Mouse (Mus musculus): Measurements from ENCODE around the gene Atpaf1. TPM values are rescaled to one million over a fixed set of nuclear protein-coding genes. Genes with fewer than 3 reads are reported as not detected.

Atpaf1 gene
- polyA plus RNA-seq (2015; fragmentation: Nextera tagmentation; extraction: Ambion mirVana): 60.5 and 60.8 TPM in 2 replicates

DNA sequence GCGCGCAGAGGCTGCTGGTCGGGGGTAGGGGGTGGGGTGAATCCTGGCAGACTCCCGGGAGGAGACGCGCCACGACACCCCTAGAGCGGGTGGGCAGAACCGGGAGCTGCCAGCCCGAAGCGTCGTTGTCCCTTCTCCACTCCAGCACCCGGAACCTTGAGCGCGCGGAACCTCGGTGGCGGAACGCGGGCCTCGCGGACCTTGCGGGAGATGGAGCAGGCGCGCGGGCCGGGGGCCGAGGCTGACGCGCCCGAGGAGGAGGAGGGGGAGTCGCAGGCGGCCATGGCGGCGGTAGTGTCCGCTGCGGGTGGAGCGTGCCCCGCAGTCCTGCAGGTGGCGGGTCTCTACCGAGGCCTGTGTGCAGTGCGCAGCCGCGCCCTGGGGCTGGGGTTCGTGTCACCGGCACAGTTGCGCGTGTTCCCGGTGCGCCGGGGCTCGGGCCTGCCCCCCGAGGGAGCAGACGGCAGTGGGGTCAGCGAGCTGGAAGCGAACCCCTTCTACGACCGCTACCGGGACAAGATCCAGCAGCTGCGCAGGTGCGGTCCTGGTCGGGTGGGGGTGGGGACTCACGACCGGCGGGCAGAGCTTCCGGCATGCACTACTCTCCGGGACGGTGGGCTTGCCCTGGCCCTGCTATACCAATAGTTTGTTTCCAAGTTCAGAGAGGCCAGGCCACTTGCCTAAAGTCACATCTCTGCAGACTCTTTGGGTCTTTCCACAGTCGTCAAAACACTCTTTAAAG is at the start of gene Atpaf1:
Atpaf1 (plus strand) TSS at position 44 of the 742 bp plus-strand sequence.
- H3K36me3 ChIP-seq: peaks cover 12% of the 10 kb centered on the region
- H3K9me3 ChIP-seq: no peaks in the 10 kb centered on the region
- peak within 1 kb of the TSS; percentile 44; the same call in 1 of the 2 replicates for H3K27ac ChIP-seq
- peaks cover 15% of the 10 kb centered on the region for H3K4me1 ChIP-seq
- under 1% methylated on average over 52 of the region's 69 CpGs for WGBS
- H3K9ac ChIP-seq: peak within 1 kb of the TSS; percentile 85
- H3K27me3 ChIP-seq: no peaks in the 10 kb centered on the region
- ATAC-seq (ENCODE audit: low FRiP score, low read depth): peak; percentile 87
- H3K4me2 ChIP-seq (replicated peaks): peak within 1 kb of the TSS; percentile 80
- H3K4me3 ChIP-seq: peak within 1 kb of the TSS; percentile 77

DNA sequence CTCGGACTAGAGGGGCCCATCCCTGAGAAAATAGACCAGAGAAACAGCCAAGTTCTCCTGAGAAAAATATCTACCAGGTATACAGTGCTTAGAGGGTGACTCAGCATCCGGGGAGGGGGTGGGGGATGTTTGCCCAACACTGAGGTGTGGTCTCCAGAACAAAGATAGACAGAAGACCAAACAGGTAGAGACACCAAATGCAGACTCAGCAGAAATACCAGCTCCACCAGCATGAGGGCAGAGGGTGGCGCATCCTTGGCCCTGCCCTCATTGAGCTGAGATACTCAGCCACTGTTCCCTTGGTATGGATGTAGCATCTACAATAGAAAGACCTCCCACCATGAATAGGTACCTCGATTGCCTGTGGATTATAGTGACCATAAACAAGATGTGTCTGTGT is 49.7 kb upstream of the Atpaf1 start:
- WGBS: 60% methylated on average over 4 of the region's 4 CpGs
- ATAC-seq (ENCODE audit: low FRiP score, low read depth): no peak
- no peak overlapping the region for H3K4me2 ChIP-seq (replicated peaks)

DNA sequence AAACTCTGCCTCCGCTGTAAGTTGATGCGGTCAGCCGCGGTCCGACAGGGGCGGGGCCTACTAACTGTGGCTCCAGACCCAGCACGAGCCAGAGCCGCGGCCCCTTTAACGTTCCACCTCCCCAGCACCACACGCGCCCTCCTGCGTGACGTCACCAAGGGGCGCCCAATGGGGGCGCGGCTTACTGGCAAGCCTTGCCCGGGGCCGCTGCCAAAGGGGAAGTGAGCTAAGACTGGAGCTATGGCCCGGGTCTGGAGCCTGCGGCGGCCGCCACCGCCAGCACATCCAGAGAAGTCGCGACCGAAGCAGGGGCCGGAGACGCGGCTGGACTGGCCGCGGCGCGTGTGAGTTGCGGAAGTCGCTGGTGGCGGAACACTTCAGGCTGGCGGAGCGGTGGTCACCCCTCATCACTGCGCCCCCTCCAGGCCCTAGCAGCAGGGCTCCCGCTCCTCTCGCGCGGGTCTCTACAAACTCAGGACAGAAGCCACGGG is 47.0 kb upstream of the Atpaf1 start, which contains the start of gene Efcab14:
Efcab14 (plus strand) TSS at position 194 of the 491 bp plus-strand sequence.
- Histone ChIP-seq H3K27ac (peak within 1 kb of the TSS; percentile 79), H3K9me3 (no peaks in the 10 kb centered on the region), H3K4me2 (replicated peaks) (peak within 1 kb of the TSS; percentile 80), H3K9ac (peak within 1 kb of the TSS; percentile 89), H3K4me3 (peak within 1 kb of the TSS; percentile 75), H3K4me1 (peaks cover 20% of the 10 kb centered on the region), H3K27me3 (no peaks in the 10 kb centered on the region), H3K36me3 (peaks cover 20% of the 10 kb centered on the region)
- ATAC-seq (ENCODE audit: low FRiP score, low read depth): peak; percentile 100
- 0% methylated on average over 45 of the region's 45 CpGs for WGBS

More for the DNA sequence above, 49.7 kb upstream of the Atpaf1 start:
- no peaks in the 10 kb centered on the region for H3K9me3 ChIP-seq
- H3K27ac ChIP-seq: no peak overlapping the region
- H3K9ac ChIP-seq: no peak overlapping the region
- H3K4me1 ChIP-seq: peaks cover 18% of the 10 kb centered on the region
- H3K4me3 ChIP-seq: no peak overlapping the region
- H3K27me3 ChIP-seq: peaks cover 5% of the 10 kb centered on the region; the same call in 1 of the 2 replicates
- H3K36me3 ChIP-seq: 0 out of 2 replicates have a peak, but pooled peaks cover under 1% of the 10 kb centered on the region

DNA sequence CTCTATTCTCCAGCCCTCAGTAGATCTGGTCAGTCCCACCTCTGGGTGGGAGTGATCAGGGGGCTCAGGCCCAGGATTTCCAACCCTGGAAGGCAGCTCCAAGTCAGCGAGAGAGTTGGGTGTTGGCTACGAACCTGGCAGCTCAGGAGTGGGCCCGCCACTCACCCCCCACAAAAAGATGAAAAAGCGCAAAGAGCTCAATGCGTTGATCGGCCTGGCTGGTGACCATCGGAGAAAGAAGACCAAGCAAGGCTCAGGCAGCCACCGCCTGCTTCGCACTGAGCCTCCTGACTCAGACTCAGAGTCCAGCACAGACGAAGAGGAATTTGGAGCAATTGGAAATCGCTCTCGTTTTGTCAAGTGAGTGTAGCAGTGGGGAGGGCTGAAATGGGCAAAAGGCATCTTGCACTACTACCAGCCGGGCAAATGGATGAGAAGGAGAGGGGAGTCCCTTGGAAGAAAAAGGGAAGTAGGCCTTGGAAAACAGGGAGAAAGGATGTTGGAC is 46.1 kb upstream of the Atpaf1 start:
- Histone ChIP-seq H3K27me3 (no peaks in the 10 kb centered on the region), H3K36me3 (peaks cover 27% of the 10 kb centered on the region), H3K27ac (no peak overlapping the region), H3K4me1 (peaks cover 20% of the 10 kb centered on the region), H3K9ac (peak overlapping the region; percentile 89), H3K9me3 (no peaks in the 10 kb centered on the region), H3K4me3 (peak overlapping the region; percentile 75), H3K4me2 (replicated peaks) (peak overlapping the region; percentile 80)
- WGBS: 42% methylated on average over 13 of the region's 13 CpGs
- no peak for ATAC-seq (ENCODE audit: low FRiP score, low read depth)

DNA sequence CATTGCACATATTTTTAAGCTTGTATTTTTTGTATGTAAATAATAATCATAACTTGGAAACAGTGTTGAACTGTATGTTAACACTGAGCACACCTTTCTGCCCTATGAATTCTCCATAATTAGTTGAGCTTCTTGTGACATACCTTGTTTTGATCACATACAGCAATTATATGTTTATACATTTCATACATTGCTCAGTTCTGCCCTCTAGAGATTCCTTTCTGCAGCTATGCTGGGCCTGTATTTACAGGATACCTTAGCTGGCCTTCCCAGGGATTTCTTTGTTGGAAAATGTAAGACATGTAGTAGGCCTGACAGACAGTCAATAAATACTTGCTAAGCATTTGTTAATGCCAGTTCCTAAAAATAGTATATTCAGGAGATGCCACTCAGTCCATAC is 42.0 kb upstream of the Atpaf1 start:
- Histone ChIP-seq H3K27me3 (no peaks in the 10 kb centered on the region), H3K9me3 (no peaks in the 10 kb centered on the region), H3K27ac (no peak overlapping the region), H3K4me3 (no peak overlapping the region), H3K36me3 (peaks cover 54% of the 10 kb centered on the region), H3K9ac (no peak overlapping the region), H3K4me2 (replicated peaks) (no peak overlapping the region), H3K4me1 (peaks cover 20% of the 10 kb centered on the region)
- ATAC-seq (ENCODE audit: low FRiP score, low read depth): no peak

DNA sequence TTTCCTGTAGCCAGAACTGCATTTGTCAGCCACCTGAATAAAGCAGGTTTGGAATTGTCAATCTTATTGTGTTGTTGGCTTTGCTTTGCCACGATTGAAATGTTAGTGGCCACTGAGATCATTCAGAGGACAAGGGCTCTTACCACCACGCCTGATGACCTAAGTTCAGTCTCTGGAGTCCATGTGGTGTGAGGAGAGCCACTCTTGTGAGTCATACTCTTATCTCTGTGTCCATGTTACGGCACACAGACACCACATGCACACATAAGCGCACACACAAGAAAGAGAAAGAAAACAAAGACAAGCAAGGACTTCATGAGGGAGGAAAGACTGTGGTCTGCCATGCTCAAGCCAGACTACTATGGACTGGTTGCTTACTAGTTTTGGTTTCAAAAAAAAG is 41.5 kb upstream of the Atpaf1 start:
- 88% methylated on average over 4 of the region's 4 CpGs for WGBS
- Histone ChIP-seq H3K9me3 (no peaks in the 10 kb centered on the region), H3K4me3 (no peak overlapping the region), H3K4me2 (replicated peaks) (no peak overlapping the region), H3K36me3 (peaks cover 56% of the 10 kb centered on the region), H3K27me3 (no peaks in the 10 kb centered on the region), H3K9ac (no peak overlapping the region), H3K4me1 (peaks cover 20% of the 10 kb centered on the region), H3K27ac (no peak overlapping the region)
- ATAC-seq (ENCODE audit: low FRiP score, low read depth): no peak

DNA sequence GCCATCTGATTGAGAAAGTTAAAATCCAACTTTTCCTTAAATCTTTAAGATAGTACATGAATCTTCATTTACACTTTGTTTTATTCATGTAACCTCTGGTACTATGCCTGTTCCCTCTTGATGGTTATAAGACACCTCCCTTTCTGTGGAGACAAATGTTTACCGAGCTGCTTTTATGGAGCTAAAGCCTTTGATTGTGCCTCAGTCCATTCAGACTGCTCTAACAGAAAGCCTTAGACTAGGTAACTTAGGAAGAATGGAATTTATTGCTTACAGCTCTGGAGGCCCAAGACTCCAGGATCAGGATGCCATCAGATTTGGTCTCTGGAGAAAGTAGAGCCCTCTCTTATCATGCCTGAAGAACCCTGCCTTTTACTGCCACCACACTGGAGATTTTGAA is 36.4 kb upstream of the Atpaf1 start:
- H3K9ac ChIP-seq: no peak overlapping the region
- WGBS: 2% methylated on average over 1 of the region's 1 CpGs
- ATAC-seq (ENCODE audit: low FRiP score, low read depth): no peak
- no peak overlapping the region for H3K4me2 ChIP-seq (replicated peaks)
- H3K36me3 ChIP-seq: peaks cover 54% of the 10 kb centered on the region
- no peak overlapping the region for H3K27ac ChIP-seq
- no peaks in the 10 kb centered on the region for H3K9me3 ChIP-seq
- no peaks in the 10 kb centered on the region for H3K27me3 ChIP-seq
- H3K4me3 ChIP-seq: no peak overlapping the region
- peaks cover 16% of the 10 kb centered on the region for H3K4me1 ChIP-seq

DNA sequence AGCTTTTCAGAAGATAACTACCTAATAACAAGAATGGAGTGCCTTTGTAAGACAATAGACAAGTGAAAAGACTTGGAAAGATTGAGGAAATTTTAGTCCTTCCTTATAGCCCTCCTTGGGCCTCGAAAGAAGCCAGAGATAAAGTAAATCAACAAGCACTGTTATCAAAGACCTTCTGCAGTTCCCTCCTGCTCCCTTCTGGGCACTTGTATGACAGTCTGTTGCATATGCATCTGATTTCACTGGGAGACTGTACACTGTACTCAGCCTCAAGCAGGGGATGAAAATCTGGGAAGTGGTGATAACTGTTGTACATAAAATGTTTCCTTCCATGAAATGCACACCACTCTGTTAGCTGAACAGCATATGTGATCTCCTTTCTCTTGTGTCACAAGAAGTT is 35.3 kb upstream of the Atpaf1 start:
- H3K4me3 ChIP-seq: no peak overlapping the region
- H3K9ac ChIP-seq: no peak overlapping the region
- H3K27me3 ChIP-seq: no peaks in the 10 kb centered on the region
- H3K4me2 ChIP-seq (replicated peaks): no peak overlapping the region
- peaks cover 19% of the 10 kb centered on the region for H3K4me1 ChIP-seq
- WGBS: 77% methylated on average over 1 of the region's 1 CpGs
- H3K36me3 ChIP-seq: peaks cover 51% of the 10 kb centered on the region
- H3K27ac ChIP-seq: no peak overlapping the region
- H3K9me3 ChIP-seq: no peaks in the 10 kb centered on the region
- ATAC-seq (ENCODE audit: low FRiP score, low read depth): no peak

DNA sequence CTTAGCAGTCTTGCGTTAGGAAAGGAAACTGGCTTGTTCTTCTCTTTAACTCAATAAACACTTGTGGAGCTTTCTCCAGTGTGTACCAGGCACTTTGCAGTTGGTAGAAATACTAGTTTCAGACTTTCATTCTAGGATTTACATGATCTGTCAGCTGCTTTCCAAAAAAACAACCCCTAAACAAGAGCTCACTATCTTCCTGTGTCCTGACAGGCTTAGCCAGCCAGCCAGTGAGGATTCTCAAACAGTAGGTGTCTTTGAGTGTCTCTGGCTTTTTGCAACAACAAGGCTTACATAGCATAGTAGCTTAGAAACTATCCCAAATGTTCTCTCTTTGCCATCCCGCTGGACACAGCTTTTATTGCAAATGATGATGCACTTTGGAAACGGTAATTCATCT is 30.5 kb upstream of the Atpaf1 start:
- H3K4me1 ChIP-seq: peaks cover 10% of the 10 kb centered on the region
- H3K27ac ChIP-seq: no peak overlapping the region
- WGBS: 83% methylated on average over 3 of the region's 3 CpGs
- H3K36me3 ChIP-seq: peaks cover 41% of the 10 kb centered on the region
- H3K4me3 ChIP-seq: no peak overlapping the region
- H3K4me2 ChIP-seq (replicated peaks): no peak overlapping the region
- ATAC-seq (ENCODE audit: low FRiP score, low read depth): no peak
- H3K9me3 ChIP-seq: no peaks in the 10 kb centered on the region
- no peak overlapping the region for H3K9ac ChIP-seq
- H3K27me3 ChIP-seq: no peaks in the 10 kb centered on the region

DNA sequence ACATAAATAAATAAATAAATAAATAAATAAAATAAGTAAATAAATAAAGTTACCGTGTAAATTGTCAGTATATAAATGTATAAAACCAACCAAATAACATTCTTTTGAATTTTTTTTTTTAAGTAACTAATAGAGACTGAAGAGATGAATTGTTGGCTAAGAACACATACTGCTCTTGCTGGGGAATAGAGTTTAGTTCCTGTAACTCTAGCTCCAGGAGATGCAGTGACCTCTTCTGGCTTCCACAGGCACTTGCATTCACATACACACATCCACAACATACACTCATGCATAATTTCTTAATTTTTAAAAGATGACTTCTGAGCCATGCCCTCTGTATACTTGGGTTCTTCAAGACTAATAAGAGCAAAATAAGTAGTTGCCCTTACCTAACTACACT is 29.8 kb upstream of the Atpaf1 start:
- Histone ChIP-seq H3K4me2 (replicated peaks) (no peak overlapping the region), H3K4me3 (no peak overlapping the region), H3K9ac (no peak overlapping the region), H3K27ac (no peak overlapping the region), H3K4me1 (peaks cover 10% of the 10 kb centered on the region), H3K9me3 (no peaks in the 10 kb centered on the region), H3K36me3 (peaks cover 43% of the 10 kb centered on the region), H3K27me3 (no peaks in the 10 kb centered on the region)
- 91% methylated on average over 1 of the region's 1 CpGs for WGBS
- no peak for ATAC-seq (ENCODE audit: low FRiP score, low read depth)

DNA sequence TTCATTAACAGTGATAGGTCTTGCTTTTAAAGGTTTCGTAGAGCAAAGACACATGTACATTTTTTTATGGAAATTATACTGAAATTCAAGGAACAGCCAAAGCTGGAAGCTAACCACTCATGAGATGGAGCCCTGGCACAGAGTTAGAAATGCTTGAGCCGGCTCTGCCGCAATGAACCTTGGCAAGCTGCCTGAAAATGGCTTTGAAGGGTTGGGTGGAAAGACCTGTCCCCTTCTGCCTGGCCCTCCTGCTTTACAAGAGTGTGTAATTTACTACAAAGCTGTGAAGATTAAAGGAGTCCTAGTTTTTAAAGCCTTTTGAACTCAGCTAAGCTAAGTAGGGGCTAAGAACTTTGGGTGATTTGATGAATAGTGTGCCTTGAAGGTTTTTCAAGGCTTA is 23.4 kb upstream of the Atpaf1 start:
- WGBS: 23% methylated on average over 3 of the region's 3 CpGs
- Histone ChIP-seq H3K4me2 (replicated peaks) (no peak overlapping the region), H3K36me3 (peaks cover 61% of the 10 kb centered on the region), H3K27me3 (no peaks in the 10 kb centered on the region), H3K4me1 (0 out of 2 replicates have a peak, but pooled peaks cover 3% of the 10 kb centered on the region), H3K9ac (no peak overlapping the region), H3K4me3 (no peak overlapping the region), H3K27ac (no peak overlapping the region), H3K9me3 (no peaks in the 10 kb centered on the region)
- no peak; the same call in 1 of the 2 replicates for ATAC-seq (ENCODE audit: low FRiP score, low read depth)

DNA sequence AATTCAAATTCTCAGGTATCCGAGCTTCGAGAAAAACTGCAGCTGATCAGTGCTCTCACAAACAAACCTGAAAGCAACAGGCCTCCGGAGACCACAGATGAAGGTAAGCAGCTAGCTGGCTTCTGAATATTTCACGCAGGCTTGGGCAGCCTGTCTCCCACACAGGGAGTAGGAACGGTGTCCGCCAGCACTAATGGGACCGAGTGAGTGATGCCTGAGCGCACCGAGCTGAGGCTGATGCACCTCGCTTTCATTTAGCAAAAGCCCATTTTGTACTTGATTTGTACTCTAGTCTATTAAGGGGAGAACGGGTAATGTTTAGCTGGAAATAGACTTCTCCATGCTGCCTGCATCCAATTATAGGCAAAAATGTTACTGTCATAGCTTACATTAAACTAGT is 20.0 kb upstream of the Atpaf1 start:
- 87% methylated on average over 11 of the region's 11 CpGs for WGBS
- no peak overlapping the region for H3K27ac ChIP-seq
- no peak for ATAC-seq (ENCODE audit: low FRiP score, low read depth)
- H3K4me3 ChIP-seq: no peak overlapping the region
- H3K9ac ChIP-seq: no peak overlapping the region
- H3K36me3 ChIP-seq: peaks cover 67% of the 10 kb centered on the region
- 0 out of 2 replicates have a peak, but pooled peaks cover 3% of the 10 kb centered on the region for H3K4me1 ChIP-seq
- no peaks in the 10 kb centered on the region for H3K27me3 ChIP-seq
- no peaks in the 10 kb centered on the region for H3K9me3 ChIP-seq
- H3K4me2 ChIP-seq (replicated peaks): no peak overlapping the region

Data from limb, embryonic 13.5 days (tissue).